Mouse (Mus musculus) kidney, adult 8-10 months (tissue): ENCODE results near the gene Dedd2.

Source experiments
- DNase-seq, 2 experiments: peaks; one replicate each; pipeline ENCODE4 v3.0.0; 2022

Dedd2 gene

GRCm38 (mm10) chr7:25218705-25219415 is 1.6 kb downstream of the Dedd2 start:
- DNase-seq, result peak; percentile 41 to 42

- DNase-seq, result peak; percentile 44 to 52
Measured at GRCm38 (mm10) chr7:25217653-25218395, 2.6 kb downstream of the Dedd2 start.

- DNase-seq, result no peak
Measured at GRCm38 (mm10) chr7:25214172-25214571, 6.2 kb downstream of the Dedd2 start.

GRCm38 (mm10) chr7:25213099-25213498 is 7.3 kb downstream of the Dedd2 start:
- no peak for DNase-seq

GRCm38 (mm10) chr7:25210482-25210881 is 9.9 kb downstream of the Dedd2 start:
- no peak for DNase-seq

GRCm38 (mm10) chr7:25209161-25209622 is 11.2 kb downstream of the Dedd2 start:
- DNase-seq, result no peak

- no peak for DNase-seq
Measured at GRCm38 (mm10) chr7:25206094-25206830, 14.2 kb downstream of the Dedd2 start.

- DNase-seq, result no peak
Measured at GRCm38 (mm10) chr7:25205355-25206093, 14.9 kb downstream of the Dedd2 start.

GRCm38 (mm10) chr7:25203624-25204023 is 16.8 kb downstream of the Dedd2 start:
- DNase-seq, result no peak

- peak in 1 of 2 experiments; percentile 18 for DNase-seq
Measured at GRCm38 (mm10) chr7:25197384-25198018, 22.9 kb downstream of the Dedd2 start.

- no peak for DNase-seq
Measured at GRCm38 (mm10) chr7:25196107-25196506, 24.3 kb downstream of the Dedd2 start.

GRCm38 (mm10) chr7:25195148-25195547 is 25.3 kb downstream of the Dedd2 start:
- no peak for DNase-seq

GRCm38 (mm10) chr7:25192110-25192509 is 28.3 kb downstream of the Dedd2 start:
- no peak for DNase-seq

GRCm38 (mm10) chr7:25190806-25191205 is 29.6 kb downstream of the Dedd2 start:
- no peak for DNase-seq

- DNase-seq, result peak; percentile 75 to 85
Measured at GRCm38 (mm10) chr7:25187662-25188650, 32.5 kb downstream of the Dedd2 start.

- DNase-seq, result no peak
Measured at GRCm38 (mm10) chr7:25184091-25184490, 36.3 kb downstream of the Dedd2 start.

GRCm38 (mm10) chr7:25181814-25182213 is 38.6 kb downstream of the Dedd2 start:
- no peak for DNase-seq

- DNase-seq, result no peak
Measured at GRCm38 (mm10) chr7:25181331-25181790, 39.1 kb downstream of the Dedd2 start.

GRCm38 (mm10) chr7:25180512-25180911 is 39.9 kb downstream of the Dedd2 start:
- no peak for DNase-seq

- DNase-seq, result peak; percentile 14 to 32
Measured at GRCm38 (mm10) chr7:25179606-25180161, 40.7 kb downstream of the Dedd2 start, which contains the start of gene Pou2f2. Pou2f2 (minus strand) TSS chr7:25179726.
